Mouse (Mus musculus): ENCODE data around the gene Psors1c2. TPM values are rescaled to one million over a fixed set of nuclear protein-coding genes. Genes with fewer than 3 reads are reported as not detected.

Psors1c2 gene
- polyA plus RNA-seq, 1 experiment from 2014 or later, result 0.81 TPM

- Histone ChIP-seq H3K4me1 (ENCODE audit: control insufficient read depth, insufficient read depth, low read length) (peaks cover 32% of the 10 kb centered on the region), H3K27me3 (replicated peaks; ENCODE audit: control insufficient read depth, insufficient read depth, low read length) (no peaks in the 10 kb centered on the region), H3K36me3 (ENCODE audit: control insufficient read depth, insufficient read depth, low read length) (no peaks in the 10 kb centered on the region), H3K27ac (ENCODE audit: low read length) (peak overlapping the region; percentile 18), H3K4me2 (ENCODE audit: low read depth, low read length) (peak overlapping the region; percentile 92), H3K9ac (ENCODE audit: low read depth, low read length) (peak overlapping the region; percentile 70), H3K9me3 (ENCODE audit: control insufficient read depth, low read length) (no peaks in the 10 kb centered on the region), H3K4me3 (ENCODE audit: low read length) (peak overlapping the region; percentile 69)
- ATAC-seq, result peak; percentile 18
- 4% methylated on average over 25 of the region's 25 CpGs for WGBS
These were observed 16.9 kb upstream of the Psors1c2 start for GRCm38 (mm10) chr17:35515911-35516640.

GRCm38 (mm10) chr17:35516652-35517500, 16.1 kb upstream of the Psors1c2 start, which contains the start of the genes Tcf19 and Cchcr1:
Tcf19 (minus strand) TSS chr17:35516824.
Cchcr1 (plus strand) TSS chr17:35517100.
- H3K36me3 ChIP-seq (ENCODE audit: control insufficient read depth, insufficient read depth, low read length), result no peaks in the 10 kb centered on the region
- no peaks in the 10 kb centered on the region for H3K9me3 ChIP-seq (ENCODE audit: control insufficient read depth, low read length)
- 1% methylated on average over 67 of the region's 67 CpGs for WGBS
- no peaks in the 10 kb centered on the region for H3K27me3 ChIP-seq (replicated peaks; ENCODE audit: control insufficient read depth, insufficient read depth, low read length)
- peak within 1 kb of the TSS; percentile 73 for H3K9ac ChIP-seq (ENCODE audit: low read depth, low read length)
- H3K4me3 ChIP-seq (ENCODE audit: low read length), result peak within 1 kb of the TSS; percentile 69
- peak; percentile 97 for ATAC-seq
- H3K4me1 ChIP-seq (ENCODE audit: control insufficient read depth, insufficient read depth, low read length), result peaks cover 32% of the 10 kb centered on the region
- H3K27ac ChIP-seq (ENCODE audit: low read length), result peak within 1 kb of the TSS; percentile 35
- peak within 1 kb of the TSS; percentile 92 for H3K4me2 ChIP-seq (ENCODE audit: low read depth, low read length)

DNA sequence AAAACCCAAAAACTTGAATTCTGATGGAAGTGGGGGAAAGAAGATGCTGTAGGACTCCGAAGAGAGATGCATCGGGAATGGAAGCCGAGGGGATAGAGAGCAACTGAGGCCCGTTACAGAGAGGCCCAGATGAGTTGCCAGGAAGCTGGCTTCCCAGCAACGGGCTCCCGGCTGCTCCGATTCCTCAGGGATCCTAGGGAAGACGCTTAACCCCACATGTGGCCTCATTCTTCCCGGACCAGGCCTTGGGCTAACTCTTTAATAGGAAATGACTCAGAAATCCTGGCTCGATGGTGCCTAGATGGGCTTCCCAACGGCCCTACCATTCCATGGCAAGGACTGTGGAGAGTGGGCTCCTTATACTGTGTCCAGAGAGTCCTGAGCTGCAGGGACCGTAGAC, 15.5 kb upstream of the Psors1c2 start:
- Histone ChIP-seq H3K9me3 (ENCODE audit: control insufficient read depth, low read length) (no peaks in the 10 kb centered on the region), H3K9ac (ENCODE audit: low read depth, low read length) (peak overlapping the region; percentile 73), H3K4me2 (ENCODE audit: low read depth, low read length) (peak overlapping the region; percentile 82), H3K4me1 (ENCODE audit: control insufficient read depth, insufficient read depth, low read length) (peaks cover 32% of the 10 kb centered on the region), H3K27me3 (replicated peaks; ENCODE audit: control insufficient read depth, insufficient read depth, low read length) (no peaks in the 10 kb centered on the region), H3K36me3 (ENCODE audit: control insufficient read depth, insufficient read depth, low read length) (no peaks in the 10 kb centered on the region), H3K27ac (ENCODE audit: low read length) (peak overlapping the region; percentile 35), H3K4me3 (ENCODE audit: low read length) (peak overlapping the region; percentile 69)
- 7% methylated on average over 12 of the region's 12 CpGs for WGBS
- no peak for ATAC-seq

DNA sequence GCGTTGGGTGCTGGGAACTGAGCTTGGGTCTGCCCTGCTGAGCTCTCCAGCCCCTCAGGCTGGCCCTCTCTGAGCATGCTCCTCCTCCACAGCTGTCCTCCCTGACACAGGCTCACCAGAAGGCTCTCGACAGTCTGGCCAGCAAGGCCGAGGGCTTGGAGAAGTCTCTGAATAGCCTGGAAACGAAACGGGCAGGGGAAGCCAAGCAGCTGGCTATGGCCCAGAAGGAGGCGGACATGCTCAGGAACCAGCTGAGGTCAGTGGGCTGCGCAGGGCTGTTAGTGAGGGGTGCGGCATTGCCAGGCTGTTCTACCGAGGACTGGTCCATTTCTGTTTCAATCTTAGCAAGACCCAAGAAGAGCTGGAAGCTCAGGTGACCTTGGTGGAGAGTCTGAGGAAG, 8.6 kb upstream of the Psors1c2 start:
- Histone ChIP-seq H3K4me1 (ENCODE audit: control insufficient read depth, insufficient read depth, low read length) (no peaks in the 10 kb centered on the region), H3K9me3 (ENCODE audit: control insufficient read depth, low read length) (no peaks in the 10 kb centered on the region), H3K9ac (ENCODE audit: low read depth, low read length) (no peak overlapping the region), H3K36me3 (ENCODE audit: control insufficient read depth, insufficient read depth, low read length) (0 out of 2 replicates have a peak, but pooled peaks cover 5% of the 10 kb centered on the region), H3K27ac (ENCODE audit: low read length) (no peak overlapping the region), H3K27me3 (replicated peaks; ENCODE audit: control insufficient read depth, insufficient read depth, low read length) (no peaks in the 10 kb centered on the region), H3K4me3 (ENCODE audit: low read length) (no peak overlapping the region), H3K4me2 (ENCODE audit: low read depth, low read length) (no peak overlapping the region)
- no peak for ATAC-seq
- WGBS, result 85% methylated on average over 9 of the region's 9 CpGs

GRCm38 (mm10) chr17:35526644-35527043, 6.4 kb upstream of the Psors1c2 start:
- Histone ChIP-seq H3K27me3 (replicated peaks; ENCODE audit: control insufficient read depth, insufficient read depth, low read length) (no peaks in the 10 kb centered on the region), H3K4me3 (ENCODE audit: low read length) (no peak overlapping the region), H3K9ac (ENCODE audit: low read depth, low read length) (no peak overlapping the region), H3K9me3 (ENCODE audit: control insufficient read depth, low read length) (no peaks in the 10 kb centered on the region), H3K36me3 (ENCODE audit: control insufficient read depth, insufficient read depth, low read length) (0 out of 2 replicates have a peak, but pooled peaks cover 5% of the 10 kb centered on the region), H3K4me1 (ENCODE audit: control insufficient read depth, insufficient read depth, low read length) (no peaks in the 10 kb centered on the region), H3K27ac (ENCODE audit: low read length) (no peak overlapping the region), H3K4me2 (ENCODE audit: low read depth, low read length) (no peak overlapping the region)
- WGBS, result 70% methylated on average over 8 of the region's 8 CpGs
- ATAC-seq, result no peak

DNA sequence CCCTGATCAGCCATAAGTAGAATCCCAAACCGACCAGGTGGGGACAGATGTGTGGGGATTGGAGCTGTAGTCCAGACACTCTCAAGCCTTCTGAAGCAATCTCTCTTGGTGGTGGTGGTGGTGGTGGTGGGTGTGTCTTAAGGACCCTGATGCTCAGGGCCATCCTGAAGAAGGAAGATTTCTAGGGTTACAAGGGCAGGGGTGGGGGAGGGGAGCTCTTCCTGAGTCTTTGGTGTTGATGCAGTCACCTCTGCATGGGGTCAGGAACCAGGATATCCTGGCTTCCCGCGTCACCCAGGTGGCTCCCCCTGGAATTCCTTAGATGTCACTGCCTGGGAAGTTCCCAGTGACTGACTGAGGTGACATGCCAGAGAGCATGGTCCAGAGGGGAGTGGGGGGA, 641 bp upstream of the Psors1c2 start:
- ATAC-seq, result no peak
- H3K9me3 ChIP-seq (ENCODE audit: control insufficient read depth, low read length), result no peaks in the 10 kb centered on the region
- 0 out of 2 replicates have a peak, but pooled peaks cover 5% of the 10 kb centered on the region for H3K36me3 ChIP-seq (ENCODE audit: control insufficient read depth, insufficient read depth, low read length)
- no peaks in the 10 kb centered on the region for H3K27me3 ChIP-seq (replicated peaks; ENCODE audit: control insufficient read depth, insufficient read depth, low read length)
- no peak overlapping the region for H3K4me3 ChIP-seq (ENCODE audit: low read length)
- no peak overlapping the region for H3K27ac ChIP-seq (ENCODE audit: low read length)
- H3K4me1 ChIP-seq (ENCODE audit: control insufficient read depth, insufficient read depth, low read length), result no peaks in the 10 kb centered on the region
- 9% methylated on average over 3 of the region's 3 CpGs for WGBS
- H3K4me2 ChIP-seq (ENCODE audit: low read depth, low read length), result no peak overlapping the region
- H3K9ac ChIP-seq (ENCODE audit: low read depth, low read length), result no peak overlapping the region

- Histone ChIP-seq H3K36me3 (ENCODE audit: control insufficient read depth, insufficient read depth, low read length) (no peaks in the 10 kb centered on the region), H3K9ac (ENCODE audit: low read depth, low read length) (no peak overlapping the region), H3K9me3 (ENCODE audit: control insufficient read depth, low read length) (no peaks in the 10 kb centered on the region), H3K4me1 (ENCODE audit: control insufficient read depth, insufficient read depth, low read length) (no peaks in the 10 kb centered on the region), H3K27ac (ENCODE audit: low read length) (no peak overlapping the region), H3K4me2 (ENCODE audit: low read depth, low read length) (no peak overlapping the region), H3K4me3 (ENCODE audit: low read length) (no peak overlapping the region), H3K27me3 (replicated peaks; ENCODE audit: control insufficient read depth, insufficient read depth, low read length) (no peaks in the 10 kb centered on the region)
- ATAC-seq, result peak; percentile 53; the same call in 1 of the 2 replicates
- 14% methylated on average over 6 of the region's 6 CpGs for WGBS
These were observed 1.3 kb downstream of the Psors1c2 start for GRCm38 (mm10) chr17:35534343-35534742.

GRCm38 (mm10) chr17:35537421-35537820, 4.4 kb downstream of the Psors1c2 start:
- H3K4me2 ChIP-seq (ENCODE audit: low read depth, low read length), result no peak overlapping the region
- no peaks in the 10 kb centered on the region for H3K27me3 ChIP-seq (replicated peaks; ENCODE audit: control insufficient read depth, insufficient read depth, low read length)
- H3K27ac ChIP-seq (ENCODE audit: low read length), result no peak overlapping the region
- 81% methylated on average over 4 of the region's 4 CpGs for WGBS
- no peaks in the 10 kb centered on the region for H3K36me3 ChIP-seq (ENCODE audit: control insufficient read depth, insufficient read depth, low read length)
- no peak overlapping the region for H3K4me3 ChIP-seq (ENCODE audit: low read length)
- no peak for ATAC-seq
- no peaks in the 10 kb centered on the region for H3K4me1 ChIP-seq (ENCODE audit: control insufficient read depth, insufficient read depth, low read length)
- no peaks in the 10 kb centered on the region for H3K9me3 ChIP-seq (ENCODE audit: control insufficient read depth, low read length)
- no peak overlapping the region for H3K9ac ChIP-seq (ENCODE audit: low read depth, low read length)

DNA sequence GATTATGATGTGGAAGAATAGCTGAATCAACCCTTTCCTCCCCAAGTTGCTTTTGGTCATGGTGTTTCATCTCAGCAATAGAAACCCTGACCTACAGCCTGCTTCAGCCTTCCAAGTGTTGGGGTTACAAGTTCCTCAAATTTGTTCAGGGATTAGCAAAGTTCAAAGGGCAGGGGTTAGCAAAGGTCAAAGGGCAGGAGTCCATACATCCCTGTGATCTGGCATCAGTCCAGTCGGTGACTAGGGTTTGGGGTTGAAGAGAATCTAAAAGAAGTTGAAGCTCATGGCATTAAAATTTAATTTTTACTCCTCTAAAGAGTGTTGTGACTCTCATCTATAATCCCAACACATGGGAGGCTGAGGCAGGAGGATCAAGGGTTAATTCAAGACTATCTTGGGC, 5.5 kb downstream of the Psors1c2 start:
- Histone ChIP-seq H3K27ac (ENCODE audit: low read length) (no peak overlapping the region), H3K4me1 (ENCODE audit: control insufficient read depth, insufficient read depth, low read length) (no peaks in the 10 kb centered on the region), H3K36me3 (ENCODE audit: control insufficient read depth, insufficient read depth, low read length) (no peaks in the 10 kb centered on the region), H3K4me2 (ENCODE audit: low read depth, low read length) (no peak overlapping the region), H3K9me3 (ENCODE audit: control insufficient read depth, low read length) (no peaks in the 10 kb centered on the region), H3K9ac (ENCODE audit: low read depth, low read length) (no peak overlapping the region), H3K4me3 (ENCODE audit: low read length) (no peak overlapping the region), H3K27me3 (replicated peaks; ENCODE audit: control insufficient read depth, insufficient read depth, low read length) (no peaks in the 10 kb centered on the region)
- ATAC-seq, result no peak
- WGBS, result 74% methylated on average over 1 of the region's 1 CpGs
